Mouse (Mus musculus) forelimb bud, embryonic 11.5 days (tissue): Measurements from ENCODE around the gene Nudt3.
"Not testable (repeated sequence)": the region's sequence is repeated elsewhere in the genome, so short reads cannot be mapped to it uniquely, and the experiment has no call there.

Experiments
- DNase-seq: peaks from one replicate; pipeline ENCODE4 v3.0.0-alpha.2; 2012; ENCODE audit warnings: low read depth, low spot score

Gene Nudt3

GRCm38 (mm10) chr17:27623360-27624326 is at the start of gene Nudt3:
Nudt3 (minus strand) TSS chr17:27623495.
- DNase-seq = peak; percentile 96

GRCm38 (mm10) chr17:27671720-27672119 is 48.4 kb upstream of the Nudt3 start:
- DNase-seq = no peak

DNA sequence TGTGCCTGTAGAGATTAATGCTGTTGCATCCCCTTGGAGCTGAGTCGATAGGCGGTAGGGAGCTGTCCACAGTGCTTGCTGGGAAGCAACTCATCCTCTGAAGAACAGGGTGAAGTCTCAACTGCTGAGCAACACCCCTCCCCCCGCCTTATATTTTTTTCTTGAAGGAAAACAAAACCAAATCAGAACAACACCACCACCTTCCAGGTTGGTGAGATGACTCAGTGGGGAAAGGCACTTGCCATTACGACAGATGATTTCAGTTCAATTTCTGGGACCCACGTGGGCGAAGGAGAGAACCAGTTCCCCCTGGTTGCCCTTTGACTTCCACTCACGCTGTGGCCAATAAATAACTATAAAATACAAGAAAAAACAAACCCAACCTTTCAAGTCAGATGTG is 35.5 kb upstream of the Nudt3 start:
- no peak for DNase-seq

DNA sequence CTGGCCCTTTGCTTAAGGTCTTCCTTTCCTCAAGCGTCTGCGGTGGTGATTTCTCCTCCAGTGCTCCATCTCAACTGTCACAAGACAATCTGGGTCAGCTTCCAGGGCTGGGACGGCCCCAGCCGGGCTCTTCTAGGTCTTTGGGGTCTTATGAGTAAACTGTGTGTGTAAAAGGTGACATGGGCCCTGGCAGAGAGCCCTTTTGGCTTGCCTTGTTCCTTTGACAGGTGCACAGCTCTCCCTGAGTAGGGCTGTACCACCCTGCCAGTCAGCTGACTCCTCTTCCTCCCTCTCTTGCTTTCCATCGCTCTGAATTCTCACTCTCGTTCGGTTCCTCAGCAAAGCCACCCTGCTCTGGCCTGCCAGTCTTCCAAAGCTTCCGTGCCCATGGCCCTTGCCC is 33.8 kb upstream of the Nudt3 start:
- DNase-seq = no peak

GRCm38 (mm10) chr17:27656414-27656813 is 33.1 kb upstream of the Nudt3 start:
- no peak for DNase-seq

DNA sequence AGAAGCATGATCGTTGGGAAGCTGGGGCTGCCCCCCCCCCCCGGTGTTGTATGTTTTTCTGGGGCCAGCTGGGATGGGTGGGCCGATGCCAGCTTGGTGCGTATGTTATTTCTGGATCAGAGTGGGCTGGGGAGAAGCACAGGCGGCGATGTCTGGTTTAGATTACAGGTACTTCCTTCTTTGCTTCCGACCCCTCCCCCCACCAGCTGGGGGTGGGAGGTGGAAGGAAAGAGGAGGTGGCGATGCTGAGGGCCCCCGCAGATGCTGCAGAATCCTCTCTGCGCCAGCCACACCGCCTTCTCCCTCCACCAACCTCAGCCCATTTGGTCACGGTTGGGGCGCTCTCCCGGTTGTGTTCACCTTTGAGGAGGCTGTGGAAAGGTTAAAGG is 32.7 kb upstream of the Nudt3 start:
- DNase-seq = peak; percentile 60

DNA sequence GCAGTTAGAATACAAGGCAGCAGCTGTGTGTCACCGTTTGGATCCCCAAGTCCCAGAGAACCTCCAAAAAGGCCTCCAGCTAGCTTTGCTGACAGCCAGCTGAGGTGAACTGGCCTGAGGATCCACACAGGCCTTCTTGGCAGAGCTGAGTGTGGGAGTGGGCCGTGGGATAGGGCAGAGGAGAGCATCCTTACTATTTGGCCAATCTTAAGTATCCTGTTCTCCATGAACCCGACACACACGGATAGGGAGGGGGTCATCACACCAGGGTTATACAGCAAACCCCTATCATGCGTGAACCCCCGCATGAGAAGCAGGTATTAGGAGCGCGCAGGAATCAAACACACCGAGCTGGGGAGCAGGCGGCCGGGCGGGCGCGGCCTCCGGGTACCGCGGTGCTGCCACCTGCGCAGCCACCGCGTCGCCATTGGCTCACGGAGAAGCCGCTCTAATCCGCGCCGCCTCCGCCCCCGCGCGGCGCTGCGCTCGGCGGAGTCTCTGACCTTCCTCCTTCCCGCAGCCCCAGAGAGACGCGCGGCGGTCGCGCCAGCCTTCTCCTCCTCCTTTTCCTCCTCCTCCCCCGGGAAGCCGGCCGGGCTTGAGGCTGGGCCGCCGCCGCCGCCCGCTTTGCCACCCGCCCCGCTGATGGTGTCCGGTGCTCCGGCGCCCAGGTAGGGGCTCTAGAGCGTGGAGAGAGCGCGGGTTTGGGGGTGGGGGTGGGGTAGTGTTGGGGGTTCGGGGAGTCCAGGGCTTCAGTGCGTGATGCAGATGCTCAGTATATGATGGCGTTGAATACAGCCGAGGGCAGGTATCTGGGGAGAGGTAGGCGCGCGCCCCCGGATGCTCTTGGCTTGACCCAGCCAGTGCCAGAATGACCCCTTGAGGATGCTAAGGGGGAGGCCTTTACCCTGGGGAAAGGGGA is 32.1 kb upstream of the Nudt3 start, which contains the start of gene Pacsin1:
TSS of gene Pacsin1 (plus strand) at position 421 of the 922 bp plus-strand sequence.
- DNase-seq = peak; percentile 46

GRCm38 (mm10) chr17:27653253-27653959 is 30.1 kb upstream of the Nudt3 start:
- DNase-seq = no peak

DNA sequence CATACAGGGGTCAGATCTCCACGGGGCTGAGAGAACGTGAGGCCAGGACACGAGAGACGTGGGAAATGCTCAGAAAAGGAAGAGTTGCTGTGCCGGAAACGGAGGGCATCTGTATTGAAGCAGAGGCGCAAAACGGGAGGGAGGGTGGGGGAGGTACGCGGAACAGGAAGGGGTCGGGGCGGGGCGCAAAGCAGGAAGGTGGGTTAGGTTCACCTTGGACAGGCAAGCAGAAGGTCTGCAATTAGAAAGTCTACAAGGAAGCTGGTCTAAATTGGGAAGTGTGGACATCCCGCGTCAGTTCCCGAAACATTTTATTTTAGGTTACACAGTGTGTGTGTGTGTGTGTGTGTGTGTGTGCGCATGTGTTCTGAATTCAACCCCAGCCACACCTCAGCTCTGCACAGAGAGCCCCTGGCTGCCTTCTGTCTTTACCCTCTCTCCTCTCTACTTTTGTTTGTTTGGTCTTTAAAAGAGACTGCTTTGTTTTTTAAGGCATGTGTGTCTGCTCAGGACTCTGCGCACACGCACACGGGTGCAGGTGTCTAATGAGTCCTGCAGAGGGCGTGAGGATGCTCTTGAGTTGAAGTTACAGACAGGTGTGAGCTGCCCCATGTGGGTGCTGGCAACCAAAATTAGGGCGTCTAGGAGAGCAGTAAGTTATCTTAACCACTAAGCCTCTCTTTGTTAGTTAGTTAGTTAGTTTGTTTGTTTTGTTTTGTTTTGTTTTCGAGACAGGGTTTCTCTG is 28.9 kb upstream of the Nudt3 start:
- DNase-seq = no peak

GRCm38 (mm10) chr17:27650586-27650985 is 27.3 kb upstream of the Nudt3 start:
- DNase-seq = no peak

DNA sequence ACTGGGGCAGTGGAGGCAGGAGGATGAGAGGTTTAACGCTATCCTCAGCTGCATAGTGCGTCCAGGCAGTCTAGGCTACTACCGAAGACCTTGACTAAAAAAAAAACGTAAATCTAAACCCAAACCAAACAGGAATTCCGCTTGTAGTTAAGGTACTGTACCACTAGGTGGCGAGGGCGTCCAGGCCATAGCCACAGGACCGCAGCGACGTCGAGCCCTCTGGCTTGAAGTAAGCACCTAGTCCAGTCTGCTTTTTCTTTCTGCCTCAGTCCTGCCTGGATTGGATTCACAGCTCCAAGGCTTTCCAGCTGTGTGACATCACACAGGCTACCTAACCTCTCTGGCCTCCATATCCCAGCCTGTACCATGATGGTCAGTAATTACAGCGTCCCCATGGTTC is 26.9 kb upstream of the Nudt3 start:
- peak; percentile 82 for DNase-seq

DNA sequence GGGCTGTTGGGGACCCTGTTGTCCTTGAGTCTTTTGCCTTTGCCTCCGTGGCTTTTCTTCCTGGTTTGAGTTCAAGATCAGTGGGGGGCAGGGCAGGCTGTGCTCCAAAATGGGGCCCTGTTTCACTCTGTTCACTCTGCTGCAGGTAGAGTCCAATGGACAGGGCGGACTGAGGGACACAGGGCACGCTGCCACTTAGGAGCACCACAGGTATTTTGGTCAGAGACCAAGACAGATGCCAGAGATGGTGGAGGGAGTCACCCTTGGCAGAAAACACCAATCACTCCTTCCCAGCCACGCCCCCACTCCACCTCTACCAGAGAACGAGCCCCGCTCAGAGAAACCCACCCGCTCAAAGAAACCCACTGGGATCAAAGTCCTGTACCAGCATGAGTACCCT is 22.5 kb upstream of the Nudt3 start:
- no peak for DNase-seq

DNA sequence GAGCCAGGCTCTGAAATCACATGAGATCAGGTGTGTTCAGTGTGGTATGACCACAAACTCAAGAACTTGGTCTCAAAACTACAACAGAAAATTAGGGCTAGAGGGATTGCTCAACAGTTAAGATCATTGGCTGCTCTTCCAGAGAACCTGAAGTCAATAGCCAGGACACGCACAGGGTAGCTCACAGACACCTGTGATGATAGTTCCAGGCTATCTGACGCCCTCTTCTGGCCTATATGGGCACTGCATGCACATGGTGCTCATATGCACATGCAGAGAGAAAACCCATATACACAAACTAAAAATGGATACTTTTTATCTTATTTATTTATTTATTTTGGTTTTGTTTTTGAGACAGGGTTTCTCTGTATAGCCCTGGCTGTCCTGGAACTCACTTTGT is 21.3 kb upstream of the Nudt3 start:
- no peak for DNase-seq

GRCm38 (mm10) chr17:27643756-27644155 is 20.5 kb upstream of the Nudt3 start:
- DNase-seq = no peak

- DNase-seq = no peak
These were observed 19.8 kb upstream of the Nudt3 start for GRCm38 (mm10) chr17:27643101-27643500.

GRCm38 (mm10) chr17:27642491-27643062 is 19.3 kb upstream of the Nudt3 start:
- DNase-seq = no peak

DNA sequence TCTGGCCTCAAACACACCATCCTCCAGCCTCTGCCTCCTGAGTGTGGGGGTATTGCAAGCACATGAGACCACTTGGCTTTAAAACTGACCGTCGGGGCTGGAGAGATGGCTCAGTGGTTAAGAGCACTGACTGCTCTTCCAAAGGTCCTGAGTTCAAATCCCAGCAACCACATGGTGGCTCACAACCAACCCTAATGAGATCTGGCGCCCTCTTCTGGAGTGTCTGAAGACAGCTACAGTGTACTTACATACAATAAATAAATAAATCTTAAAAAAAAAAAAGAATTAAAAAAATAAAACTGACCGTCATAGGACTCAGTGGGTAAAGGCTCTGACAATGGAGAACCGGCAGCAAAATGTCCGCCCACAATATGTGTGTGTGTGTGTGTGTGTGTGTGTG is 16.6 kb upstream of the Nudt3 start:
- DNase-seq = not testable (repeated sequence)

DNA sequence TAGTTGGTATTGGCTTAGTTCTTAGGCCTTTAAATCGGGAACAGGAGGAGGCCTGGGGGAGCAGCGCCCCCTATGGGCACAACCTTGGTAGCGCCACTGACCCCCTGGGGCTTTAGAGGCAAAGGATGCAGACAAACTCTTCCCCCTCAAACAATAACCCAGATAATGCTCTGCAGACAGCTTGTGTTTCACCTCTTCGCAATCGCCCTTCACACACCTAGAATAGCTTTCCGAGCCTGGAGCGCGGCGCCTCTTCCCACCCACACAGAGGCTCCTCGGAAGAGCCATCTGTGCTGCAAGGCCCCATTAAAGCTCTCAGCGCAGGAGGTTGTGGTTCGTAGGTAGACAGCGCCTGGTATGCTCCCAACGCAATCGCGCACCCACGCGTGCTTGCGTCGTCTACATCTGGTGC is 15.6 kb upstream of the Nudt3 start:
- no peak for DNase-seq

DNA sequence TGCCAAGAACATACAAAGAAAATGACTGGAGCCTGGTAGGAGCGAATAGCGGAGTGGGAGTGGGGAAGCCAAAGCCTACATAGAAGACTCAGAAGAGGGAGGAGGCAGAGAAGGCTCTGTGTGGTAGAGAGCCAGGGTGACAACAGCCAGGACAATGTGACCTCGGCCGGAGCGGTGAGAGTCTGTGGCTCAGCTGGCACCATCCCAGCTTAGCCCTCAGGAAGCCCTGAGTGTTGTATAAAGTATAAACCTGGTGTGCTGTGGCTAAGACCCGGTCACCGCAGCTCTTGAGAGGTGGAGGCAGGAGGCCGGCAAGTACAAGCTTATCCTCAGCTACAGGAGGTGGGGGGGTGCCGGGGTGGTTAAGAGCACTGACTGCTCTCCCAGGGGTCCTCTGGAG is 14.0 kb upstream of the Nudt3 start:
- DNase-seq = no peak
